In the genomic region with DNA sequence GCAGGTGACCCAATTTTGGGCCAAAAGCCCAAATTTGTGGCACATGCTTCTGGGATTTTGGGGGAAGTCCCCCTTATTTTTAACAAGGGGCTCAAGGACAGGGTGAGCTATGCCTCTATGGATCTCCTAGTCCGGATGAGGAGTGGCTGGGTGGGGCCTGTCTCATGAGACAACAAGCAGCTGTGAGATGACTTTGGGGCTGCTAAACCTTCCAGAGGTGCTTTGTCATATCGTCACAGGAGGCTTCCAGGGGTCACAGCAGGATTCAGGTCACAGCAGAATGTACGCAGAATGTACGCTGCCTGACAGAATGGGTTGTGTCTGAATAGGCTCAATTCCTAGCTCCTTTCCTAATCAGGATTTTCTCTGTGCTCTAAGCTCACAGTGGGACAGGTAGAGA, we compare ENCODE assay signal across 19 mouse cellular contexts.
"Had no signal": no experiment of that assay in that cellular context is flagged by ENCODE, and none has a peak within 500 bp of the region (broad histone marks: within the 10 kb centered on the region; RNA-seq: fewer than 3 reads in every experiment).

No protein-coding gene starts in this region.

- H3K4me3 ChIP-seq: gastrocnemius, adult 2 months; heart, adult 2 months; heart, embryonic 12.5 days; hindbrain, embryonic 13.5 days; hindbrain, embryonic 15.5 days; kidney, embryonic 15.5 days; limb, embryonic 13.5 days; limb, embryonic 15.5 days; liver, embryonic 12.5 days had no signal

- H3K27ac ChIP-seq: gastrocnemius, adult 2 months; heart, adult 2 months; hindbrain, embryonic 13.5 days; hindbrain, embryonic 15.5 days; hindbrain, postnatal 0 days; kidney, embryonic 15.5 days; kidney, postnatal 0 days; limb, embryonic 13.5 days; limb, embryonic 15.5 days; liver, embryonic 12.5 days had no signal

- H3K4me1 ChIP-seq: hindbrain, embryonic 15.5 days; liver, embryonic 12.5 days had no signal

- DNase-seq: gastrocnemius, postnatal 10 days; gastrocnemius, postnatal 25 days; heart, postnatal 4 days; kidney, adult 11 months; kidney, postnatal 14 days; kidney, postnatal 36 days; layer of hippocampus, postnatal 36 days; left cerebral cortex, postnatal 4 days had no signal

- H3K36me3 ChIP-seq: heart, embryonic 12.5 days; hindbrain, embryonic 13.5 days; hindbrain, embryonic 15.5 days; kidney, embryonic 15.5 days; limb, embryonic 13.5 days; limb, embryonic 15.5 days; liver, embryonic 12.5 days had no signal

- H3K27me3 ChIP-seq: heart, embryonic 12.5 days; hindbrain, embryonic 13.5 days; hindbrain, embryonic 15.5 days; kidney, embryonic 15.5 days; limb, embryonic 13.5 days; limb, embryonic 15.5 days; liver, embryonic 12.5 days had no signal
